Mouse (Mus musculus): ENCODE data around the gene St3gal3. TPM values are rescaled to one million over a fixed set of nuclear protein-coding genes. Genes with fewer than 3 reads are reported as not detected.

St3gal3 gene
- polyA plus RNA-seq, 2 experiments = 0.85 to 3.2 TPM

- H3K4me1 ChIP-seq (replicated peaks; ENCODE audit: control insufficient read depth in 2 of 2, insufficient read depth in 2 of 2, low read length in 1 of 2) = peaks cover 0 to 3% of the 10 kb centered on the region in 2 experiments; a peak in 1 of 4 replicates
These were observed 6.8 kb upstream of the St3gal3 start for GRCm38 (mm10) chr4:118141511-118141910.

GRCm38 (mm10) chr4:118138891-118139290, 4.2 kb upstream of the St3gal3 start:
- Histone ChIP-seq H3K9ac (replicated peaks) (no peak overlapping the region), H3K4me3 (ENCODE audit: insufficient read depth in 1 of 2, low read depth in 2 of 2, low read length in 2 of 2) (no peak overlapping the region), H3K9me3 (ENCODE audit: control insufficient read depth, low read length) (no peaks in the 10 kb centered on the region), H3K36me3 (replicated peaks; ENCODE audit: control insufficient read depth, insufficient read depth, low read depth) (peaks cover 28% of the 10 kb centered on the region), H3K27me3 (ENCODE audit: control insufficient read depth, insufficient read depth, low read length) (no peaks in the 10 kb centered on the region), H3K27ac (no peak overlapping the region), H3K4me2 (ENCODE audit: low read depth) (no peak overlapping the region), H3K4me1 (replicated peaks; ENCODE audit: control insufficient read depth in 2 of 2, insufficient read depth in 2 of 2, low read length in 1 of 2) (peaks cover 0 to 5% of the 10 kb centered on the region in 2 experiments; a peak in 2 of 4 replicates)
- 88% methylated on average over 5 of the region's 5 CpGs for WGBS (ENCODE audit: insufficient replicate concordance)
- TF ChIP-seq EP300 (IDR thresholded peaks at IDR 0.05; ENCODE audit: low read depth) (no peak), CTCF (IDR thresholded peaks at IDR 0.05; ENCODE audit: low read depth) (no peak)
- ATAC-seq (ENCODE audit: insufficient read depth) = no peak
- DNase-seq (ENCODE audit: low read depth in 3 of 3, low spot score in 3 of 3) = no peak

More at GRCm38 (mm10) chr4:118141511-118141910, 6.8 kb upstream of the St3gal3 start:
- no peak for TF ChIP-seq EP300 (IDR thresholded peaks at IDR 0.05; ENCODE audit: low read depth)
- no peak for TF ChIP-seq CTCF (IDR thresholded peaks at IDR 0.05; ENCODE audit: low read depth)
- no peak for DNase-seq (ENCODE audit: low read depth in 3 of 3, low spot score in 3 of 3)
- 80% methylated on average over 5 of the region's 5 CpGs for WGBS (ENCODE audit: insufficient replicate concordance)
- Histone ChIP-seq H3K4me3 (ENCODE audit: insufficient read depth in 1 of 2, low read depth in 2 of 2, low read length in 2 of 2) (no peak overlapping the region), H3K27ac (no peak overlapping the region), H3K36me3 (replicated peaks; ENCODE audit: control insufficient read depth, insufficient read depth, low read depth) (peaks cover 53% of the 10 kb centered on the region), H3K9ac (replicated peaks) (no peak overlapping the region), H3K9me3 (ENCODE audit: control insufficient read depth, low read length) (no peaks in the 10 kb centered on the region), H3K4me2 (ENCODE audit: low read depth) (no peak overlapping the region), H3K27me3 (ENCODE audit: control insufficient read depth, insufficient read depth, low read length) (no peaks in the 10 kb centered on the region)
- no peak for ATAC-seq (ENCODE audit: insufficient read depth)

GRCm38 (mm10) chr4:118137857-118138256, 3.1 kb upstream of the St3gal3 start:
- ATAC-seq (ENCODE audit: insufficient read depth) (no peak), DNase-seq (ENCODE audit: low read depth in 3 of 3, low spot score in 3 of 3) (no peak)
- no peak overlapping the region for H3K9ac ChIP-seq (replicated peaks)
- TF ChIP-seq EP300 (IDR thresholded peaks at IDR 0.05; ENCODE audit: low read depth) = no peak
- H3K4me1 ChIP-seq (replicated peaks; ENCODE audit: control insufficient read depth in 2 of 2, insufficient read depth in 2 of 2, low read length in 1 of 2) = peaks cover 0 to 8% of the 10 kb centered on the region in 2 experiments; a peak in 3 of 4 replicates
- no peak overlapping the region for H3K4me2 ChIP-seq (ENCODE audit: low read depth)
- H3K9me3 ChIP-seq (ENCODE audit: control insufficient read depth, low read length) = no peaks in the 10 kb centered on the region
- no peaks in the 10 kb centered on the region for H3K27me3 ChIP-seq (ENCODE audit: control insufficient read depth, insufficient read depth, low read length)
- H3K4me3 ChIP-seq (ENCODE audit: insufficient read depth in 1 of 2, low read depth in 2 of 2, low read length in 2 of 2) = no peak overlapping the region
- H3K36me3 ChIP-seq (replicated peaks; ENCODE audit: control insufficient read depth, insufficient read depth, low read depth) = peaks cover 22% of the 10 kb centered on the region
- H3K27ac ChIP-seq = no peak overlapping the region
- WGBS (ENCODE audit: insufficient replicate concordance) = 82% methylated on average over 16 of the region's 16 CpGs

- DNase-seq (ENCODE audit: low read depth in 3 of 3, low spot score in 3 of 3) (no peak), ATAC-seq (ENCODE audit: insufficient read depth) (no peak)
- no peaks in the 10 kb centered on the region for H3K9me3 ChIP-seq (ENCODE audit: control insufficient read depth, low read length)
- no peak overlapping the region for H3K27ac ChIP-seq
- peaks cover 0 to 8% of the 10 kb centered on the region in 2 experiments; a peak in 3 of 4 replicates for H3K4me1 ChIP-seq (replicated peaks; ENCODE audit: control insufficient read depth in 2 of 2, insufficient read depth in 2 of 2, low read length in 1 of 2)
- no peak for TF ChIP-seq CTCF (IDR thresholded peaks at IDR 0.05; ENCODE audit: low read depth)
- TF ChIP-seq EP300 (IDR thresholded peaks at IDR 0.05; ENCODE audit: low read depth) = no peak
- no peak overlapping the region for H3K4me2 ChIP-seq (ENCODE audit: low read depth)
- no peaks in the 10 kb centered on the region for H3K27me3 ChIP-seq (ENCODE audit: control insufficient read depth, insufficient read depth, low read length)
- no peak overlapping the region for H3K9ac ChIP-seq (replicated peaks)
- peaks cover 17% of the 10 kb centered on the region for H3K36me3 ChIP-seq (replicated peaks; ENCODE audit: control insufficient read depth, insufficient read depth, low read depth)
- H3K4me3 ChIP-seq (ENCODE audit: insufficient read depth in 1 of 2, low read depth in 2 of 2, low read length in 2 of 2) = no peak overlapping the region
- WGBS (ENCODE audit: insufficient replicate concordance) = 91% methylated on average over 10 of the region's 10 CpGs
These were observed 2.6 kb upstream of the St3gal3 start for GRCm38 (mm10) chr4:118137311-118137710.

- TF ChIP-seq EP300 (IDR thresholded peaks at IDR 0.05; ENCODE audit: low read depth) (no peak), CTCF (IDR thresholded peaks at IDR 0.05; ENCODE audit: low read depth) (no peak)
- ATAC-seq (ENCODE audit: insufficient read depth) = no peak
- Histone ChIP-seq H3K4me2 (ENCODE audit: low read depth) (peak overlapping the region; percentile 75), H3K4me1 (replicated peaks; ENCODE audit: control insufficient read depth in 2 of 2, insufficient read depth in 2 of 2, low read length in 1 of 2) (peaks cover 0 to 8% of the 10 kb centered on the region in 2 experiments; a peak in 3 of 4 replicates), H3K4me3 (ENCODE audit: insufficient read depth in 1 of 2, low read depth in 2 of 2, low read length in 2 of 2) (peak overlapping the region; percentile 77 to 81; a peak in 3 of 4 replicates), H3K9ac (replicated peaks) (0 out of 2 replicates have a peak overlapping the region, but pooled peaks have one; percentile 45), H3K9me3 (ENCODE audit: control insufficient read depth, low read length) (no peaks in the 10 kb centered on the region), H3K27me3 (ENCODE audit: control insufficient read depth, insufficient read depth, low read length) (no peaks in the 10 kb centered on the region), H3K36me3 (replicated peaks; ENCODE audit: control insufficient read depth, insufficient read depth, low read depth) (peaks cover 12% of the 10 kb centered on the region), H3K27ac (no peak overlapping the region)
- DNase-seq (ENCODE audit: low read depth in 3 of 3, low spot score in 3 of 3) = no peak
- 73% methylated on average over 1 of the region's 1 CpGs for WGBS (ENCODE audit: insufficient replicate concordance)
These were observed 700 bp upstream of the St3gal3 start for GRCm38 (mm10) chr4:118135414-118135813.
